Mouse (Mus musculus) E14TG2a.4 (cell line): ENCODE data around the gene Sephs1.

Experiments
- CTCF ChIP-seq: conservative IDR thresholded peaks from 2 replicates; pipeline ENCODE4 v1.5.1; 2014; ENCODE audit warnings: low read length
- NANOG ChIP-seq: IDR thresholded peaks from 2 replicates; pipeline ENCODE4 v1.6.1; 2014; ENCODE audit warnings: borderline replicate concordance, low read length, mixed read lengths

GRCm38 (mm10) chr2:4913949-4914348 is 32.6 kb downstream of the Sephs1 start:
- no peak for TF ChIP-seq CTCF
- no peak for TF ChIP-seq NANOG
